Mouse (Mus musculus) monocyte, adult 2 months (primary cell): ENCODE results near the gene Strada.
A peak's percentile ranks its signal among the peaks of the same experiment; 100 is the strongest.
"Not testable (repeated sequence)": the region's sequence is repeated elsewhere in the genome, so short reads cannot be mapped to it uniquely, and the experiment has no call there.

Experiments
- DNase-seq, 2 experiments: peaks; one replicate each; pipeline ENCODE4 v3.0.0; 2022; ENCODE audit warnings: low spot score in 2 of 2, low read depth in 1 of 2

The Strada gene

GRCm38 (mm10) chr11:106158081-106158929 is 43.7 kb downstream of the Strada start:
- DNase-seq, result no peak

- DNase-seq, result no peak
Measured at GRCm38 (mm10) chr11:106157154-106157553, 44.8 kb downstream of the Strada start.

GRCm38 (mm10) chr11:106156257-106156656 is 45.7 kb downstream of the Strada start:
- DNase-seq, result no peak

- no peak for DNase-seq
Measured at GRCm38 (mm10) chr11:106155761-106156160, 46.2 kb downstream of the Strada start.

GRCm38 (mm10) chr11:106154770-106155169 is 47.2 kb downstream of the Strada start:
- no peak for DNase-seq

- DNase-seq, result no peak
Measured at GRCm38 (mm10) chr11:106154091-106154490, 47.9 kb downstream of the Strada start.

GRCm38 (mm10) chr11:106152132-106152531 is 49.8 kb downstream of the Strada start:
- DNase-seq, result no peak

GRCm38 (mm10) chr11:106151219-106151618 is 50.7 kb downstream of the Strada start:
- DNase-seq, result no peak

- no peak for DNase-seq
Measured at GRCm38 (mm10) chr11:106134580-106135528, 67.1 kb downstream of the Strada start.

GRCm38 (mm10) chr11:106132516-106132915 is 69.5 kb downstream of the Strada start:
- no peak for DNase-seq

- DNase-seq, result no peak
Measured at GRCm38 (mm10) chr11:106129477-106129876, 72.5 kb downstream of the Strada start.

GRCm38 (mm10) chr11:106126727-106127373 is 75.1 kb downstream of the Strada start:
- not testable (repeated sequence) for DNase-seq

- no peak for DNase-seq
Measured at GRCm38 (mm10) chr11:106125827-106126226, 76.1 kb downstream of the Strada start.

GRCm38 (mm10) chr11:106124784-106125183 is 77.2 kb downstream of the Strada start:
- DNase-seq, result no peak

- DNase-seq, result peak; percentile 53 to 55
Measured at GRCm38 (mm10) chr11:106122736-106123135, 79.2 kb downstream of the Strada start.

GRCm38 (mm10) chr11:106122221-106122620 is 79.7 kb downstream of the Strada start:
- no peak for DNase-seq
